Mouse (Mus musculus) embryonic fibroblast, embryonic 13.5 days (primary cell): ENCODE measurements at regions not wholly inside any gene's neighbourhood (a gene's known extent, or its start where the extent isn't known, plus 50 kb on each side); places are given as distances from the start of the nearest gene placed in this dataset.
"Not testable (repeated sequence)": the region's sequence is repeated elsewhere in the genome, so short reads cannot be mapped to it uniquely, and the experiment has no call there.

Experiments
- H3K27ac ChIP-seq: 2 replicates; pipeline ENCODE4 v1.5.1; 2012; ENCODE audit warnings: low read length, control low read depth, inconsistent platforms; ENCODE audit not compliant: insufficient read depth
- H3K4me1 ChIP-seq: 2 replicates; pipeline ENCODE4 v1.6.1; 2011; ENCODE audit warnings: low read length; ENCODE audit not compliant: control insufficient read depth, insufficient read depth
- H3K4me3 ChIP-seq: 2 replicates; pipeline ENCODE4 v1.5.1; 2011; ENCODE audit warnings: mild to moderate bottlenecking, control low read depth, low read length; ENCODE audit not compliant: insufficient read depth
- CTCF ChIP-seq: IDR thresholded peaks from 2 replicates; pipeline ENCODE4 v1.5.1; 2011; ENCODE audit warnings: mild to moderate bottlenecking, control low read depth, low read length, moderate library complexity, borderline replicate concordance; ENCODE audit not compliant: insufficient read depth
- POLR2A ChIP-seq: IDR thresholded peaks from 2 replicates; pipeline ENCODE4 v1.6.1; 2011; ENCODE audit warnings: low read depth, mild to moderate bottlenecking, control low read depth, low read length, moderate library complexity

DNA sequence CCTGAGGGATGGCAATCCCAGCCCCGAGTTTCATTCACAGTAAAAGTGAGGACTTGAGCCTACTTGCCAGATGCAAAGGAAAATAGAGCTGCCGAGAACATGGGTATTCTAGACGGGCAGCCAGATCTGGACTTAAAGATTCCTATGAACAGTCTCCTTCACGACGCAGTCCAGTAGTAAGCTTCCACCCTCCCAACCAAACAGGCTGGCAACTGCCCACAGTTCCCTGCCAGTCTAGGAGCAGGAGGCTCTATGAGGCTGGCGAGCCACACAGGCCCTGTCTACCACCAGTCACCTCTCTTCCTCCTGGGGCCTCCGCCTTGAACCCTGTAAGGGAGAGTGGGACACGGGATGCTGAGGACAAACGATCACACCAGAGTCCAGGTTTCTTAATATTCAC, 153.5 kb upstream of the Snrpn start:
- Histone ChIP-seq H3K4me1 (no peaks in the 10 kb centered on the region), H3K27ac (no peak overlapping the region), H3K4me3 (no peak overlapping the region)
- no peak for TF ChIP-seq POLR2A
- TF ChIP-seq CTCF: no peak

- not testable (repeated sequence) for H3K27ac ChIP-seq, H3K4me1 ChIP-seq
- TF ChIP-seq POLR2A: peak; percentile 64
Observed at GRCm38 (mm10) chr7:60244187-60244866, 104.3 kb upstream of the Snrpn start.

GRCm38 (mm10) chr7:60243746-60244145, 103.7 kb upstream of the Snrpn start:
- H3K4me3 ChIP-seq: peak overlapping the region; percentile 34; the same call in 1 of the 2 replicates
- 0 out of 2 replicates have a peak, but pooled peaks have one; percentile 40 for TF ChIP-seq POLR2A
- H3K4me1 ChIP-seq, H3K27ac ChIP-seq: not testable (repeated sequence)

More at GRCm38 (mm10) chr7:60244187-60244866, 104.3 kb upstream of the Snrpn start:
- peak overlapping the region; percentile 41 for H3K4me3 ChIP-seq

- not testable (repeated sequence) for H3K27ac ChIP-seq, H3K4me3 ChIP-seq, H3K4me1 ChIP-seq
Observed at GRCm38 (mm10) chr7:60238595-60239195, 98.7 kb upstream of the Snrpn start.

GRCm38 (mm10) chr7:60216358-60217273, 76.6 kb upstream of the Snrpn start:
- not testable (repeated sequence) for H3K4me3 ChIP-seq, H3K27ac ChIP-seq, H3K4me1 ChIP-seq
